Mouse (Mus musculus) erythroblast, embryonic 14.5 days (primary cell): ENCODE data around the gene Rtp2.

Source experiments
- GATA1 ChIP-seq: IDR thresholded peaks from 2 replicates; pipeline ENCODE4 v1.6.1; 2012; ENCODE audit warnings: low read length, inconsistent platforms, mixed read lengths
- TAL1 ChIP-seq: IDR thresholded peaks from 3 replicates; pipeline ENCODE4 v1.6.1; 2012; ENCODE audit warnings: low read length, inconsistent platforms, mixed read lengths

- no peak for TF ChIP-seq TAL1
- no peak for TF ChIP-seq GATA1
Measured at GRCm38 (mm10) chr16:23980201-23980870, 48.1 kb upstream of the Rtp2 start.
